Mouse (Mus musculus): ENCODE results near the gene Bnip2. TPM values are rescaled to one million over a fixed set of nuclear protein-coding genes. Genes with fewer than 3 reads are reported as not detected.

The Bnip2 gene
- total RNA-seq, 2 experiments from 2014 or later, result 40.6 to 40.7 TPM

DNA sequence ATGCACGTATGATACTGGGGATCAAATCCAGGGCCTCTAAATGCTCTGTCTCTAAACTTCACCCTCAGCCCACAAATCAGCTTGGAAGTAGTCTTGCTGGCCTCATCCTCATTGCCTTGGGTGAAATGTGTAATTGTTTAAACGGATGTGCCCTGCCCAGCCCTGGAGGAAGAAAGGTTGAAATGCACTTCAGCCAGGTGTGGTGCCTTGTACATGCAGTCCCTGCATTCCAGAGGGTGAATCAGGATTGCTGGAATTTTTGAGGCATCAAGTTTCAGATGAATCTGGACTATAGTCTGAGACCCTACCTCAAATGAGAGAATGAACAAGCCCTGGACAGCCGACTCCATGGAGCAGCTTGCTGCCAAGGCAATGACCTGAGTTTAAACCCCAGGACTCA, 58.6 kb downstream of the Bnip2 start:
- DNase-seq (ENCODE audit: low spot score in 2 of 2), result no peak

DNA sequence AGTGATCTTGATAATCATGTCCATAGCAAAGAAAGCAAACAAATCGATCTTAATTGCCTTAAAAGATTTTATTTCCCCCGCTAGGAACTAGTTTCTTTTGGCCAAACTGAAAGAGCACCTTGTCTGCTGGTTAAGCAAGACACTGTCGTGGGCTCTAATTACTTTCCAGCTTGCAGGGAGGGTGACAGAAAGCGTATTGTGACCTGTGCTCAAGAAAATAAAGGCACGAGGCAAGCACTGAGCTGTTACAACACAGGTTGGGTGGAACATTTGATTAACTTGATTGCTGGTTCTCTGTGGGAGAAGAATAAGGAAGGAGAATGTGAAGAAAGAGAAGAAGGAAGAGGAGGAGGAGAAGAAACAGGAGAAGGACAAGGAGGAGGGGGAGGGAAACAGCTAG, 59.0 kb downstream of the Bnip2 start:
- DNase-seq (ENCODE audit: low spot score in 2 of 2), result no peak

DNA sequence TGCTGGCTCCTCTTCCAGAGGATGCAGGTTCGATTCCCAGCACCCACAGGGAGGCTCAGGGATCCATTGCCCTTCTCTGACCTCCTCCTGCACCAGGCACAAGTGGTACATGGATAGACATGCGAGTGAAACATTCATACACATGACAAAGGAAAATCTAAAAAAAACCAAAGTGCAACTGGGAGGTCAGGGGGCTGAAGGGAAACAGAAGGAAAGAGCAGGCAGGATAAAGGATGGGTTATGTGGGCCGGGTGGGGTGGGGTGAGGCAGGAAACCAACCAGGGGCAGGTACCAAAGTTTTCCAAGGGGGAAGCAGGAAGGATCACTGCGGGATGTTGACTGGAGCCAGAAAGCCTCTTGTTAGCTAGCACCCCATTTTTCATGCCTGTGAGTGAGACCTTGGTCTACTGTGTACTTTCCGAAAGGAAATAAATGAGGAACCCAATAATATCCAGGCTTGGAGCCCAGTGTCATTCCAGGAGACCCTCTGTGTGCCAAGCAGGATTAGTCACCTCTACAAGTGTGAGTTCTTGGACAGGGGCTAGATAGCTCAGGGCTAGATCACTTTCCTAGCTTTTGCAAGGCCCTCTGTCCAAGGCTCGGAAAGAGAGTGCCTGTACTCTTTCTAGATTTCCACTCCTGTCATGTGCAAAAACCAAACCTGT, 59.6 kb downstream of the Bnip2 start:
- no peak for DNase-seq (ENCODE audit: low spot score in 2 of 2)

GRCm38 (mm10) chr9:70049416-70049783, 60.1 kb downstream of the Bnip2 start:
- DNase-seq (ENCODE audit: low spot score in 2 of 2), result no peak

- no peak for DNase-seq (ENCODE audit: low spot score in 2 of 2)
These were observed 60.6 kb downstream of the Bnip2 start for GRCm38 (mm10) chr9:70049839-70050238.

DNA sequence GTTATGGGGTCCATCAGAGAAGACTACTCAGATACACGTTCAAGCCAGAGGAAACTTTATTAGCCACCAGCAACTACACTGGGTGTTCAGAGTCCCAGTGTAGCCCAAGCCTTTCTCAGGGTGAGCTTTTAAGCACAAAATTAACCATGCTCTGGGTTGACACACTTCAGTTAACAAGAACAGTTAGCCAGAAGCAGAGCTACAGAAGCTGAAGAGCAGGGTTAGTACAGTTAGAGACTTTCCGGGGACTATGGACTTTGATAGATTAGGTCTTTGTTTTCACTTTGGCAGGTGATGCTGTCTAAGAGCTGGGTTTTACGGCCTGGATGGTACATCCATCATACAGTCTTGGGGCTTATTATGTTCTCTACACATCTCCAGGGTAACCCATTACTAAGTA, 63.5 kb downstream of the Bnip2 start:
- DNase-seq (ENCODE audit: low spot score in 2 of 2), result no peak

DNA sequence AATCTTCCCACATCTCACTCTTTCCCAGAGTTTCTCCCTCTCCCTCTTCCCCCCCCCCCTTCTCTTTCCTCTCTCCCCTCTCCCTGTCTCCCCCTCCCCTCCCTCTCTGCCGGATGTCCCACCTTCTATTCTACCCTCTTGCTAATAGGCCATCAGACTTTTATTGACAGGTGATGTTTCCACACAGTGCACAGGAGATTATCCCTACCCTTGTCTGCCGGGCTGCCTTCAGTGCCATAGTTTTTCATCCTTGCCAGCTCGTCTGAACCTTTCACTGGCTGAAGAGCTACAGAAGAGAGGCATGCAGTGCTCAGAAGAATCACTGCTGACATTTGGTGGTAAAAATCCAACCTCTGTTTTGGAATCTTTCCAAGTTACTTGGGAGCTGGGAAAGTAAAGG, 64.1 kb downstream of the Bnip2 start:
- DNase-seq (ENCODE audit: low spot score in 2 of 2), result no peak

Other genes with a start within 250 kb of the Bnip2 start
- under 1 TPM in 1 of 2 experiments, not detected in 1; 0.12 TPM for gene Foxb1, start 228.5 kb upstream of the Bnip2 start, total RNA-seq (2021)
- gene Gtf2a2, start 23.1 kb downstream of the Bnip2 start, total RNA-seq (2021), result 10 to 100 TPM; 46.5 to 49.9 TPM
- not detected for gene Gcnt3, start 48.6 kb downstream of the Bnip2 start, total RNA-seq (2021)
- gene Fam81a, start 153.1 kb downstream of the Bnip2 start, total RNA-seq (2021), result 100 to 1,000 TPM; 190 to 198 TPM
- gene Myo1e, start 217.9 kb downstream of the Bnip2 start, total RNA-seq (2021), result 10 to 100 TPM; 12.7 to 12.8 TPM

Measured in left cerebral cortex, adult 18-20 months (tissue).